In the genomic region with DNA sequence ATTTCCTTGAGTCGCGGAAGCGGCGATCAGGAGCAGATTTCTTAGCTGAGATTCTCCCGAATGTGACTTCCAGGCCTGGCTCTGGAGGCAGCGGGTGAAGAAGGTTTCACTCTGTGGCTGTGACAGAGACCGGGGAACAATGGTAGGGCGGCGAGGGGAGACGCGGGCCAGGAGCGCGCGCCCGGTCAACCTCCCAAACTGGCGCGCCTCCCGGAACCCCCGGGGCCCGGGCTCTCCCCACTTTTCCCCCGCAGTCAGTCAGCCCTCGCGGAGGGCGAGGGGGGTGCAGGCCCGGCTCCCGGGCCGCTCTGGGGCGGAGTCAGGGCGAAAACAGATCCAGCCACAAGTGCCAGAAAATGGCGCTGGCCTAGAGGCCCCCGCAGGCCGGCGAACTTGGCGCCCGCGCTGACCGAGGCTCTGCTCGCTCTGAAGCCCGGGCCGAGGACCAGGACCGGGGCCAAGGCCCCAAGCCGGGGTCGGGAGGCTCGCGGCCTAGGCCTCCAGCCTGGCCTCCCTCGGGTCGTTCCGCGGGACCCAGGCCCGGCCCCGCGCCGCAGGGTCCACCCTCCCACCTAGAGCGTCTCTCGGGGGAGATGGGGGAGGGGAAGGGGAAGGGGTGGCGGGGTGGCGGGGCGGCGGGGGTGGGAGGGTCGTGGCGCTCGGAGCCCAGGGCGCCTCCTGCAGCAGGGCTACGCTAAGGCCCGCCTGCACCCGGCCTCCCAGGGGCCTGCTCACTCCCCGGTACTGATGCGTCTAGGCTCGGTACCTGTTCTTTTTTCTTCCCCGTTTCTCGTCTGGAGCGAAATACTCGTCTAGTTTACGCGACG, we compare ENCODE assay signal across 10 mouse cellular contexts. TPM values are rescaled to one million over a fixed set of nuclear protein-coding genes. Genes with fewer than 3 reads are reported as not detected.
DNase-seq lines count a peak whose midpoint lies in the region; ATAC-seq and TF ChIP-seq lines count a peak whose summit lies in the region.
"Had no signal": no experiment of that assay in that cellular context is flagged by ENCODE, and none has a peak within 500 bp of the region (broad histone marks: within the 10 kb centered on the region; RNA-seq: fewer than 3 reads in every experiment).

No protein-coding gene starts in this region.

- no peak for TF ChIP-seq CTCF in kidney, adult 2 months (conservative IDR thresholded peaks at IDR 0.05; ENCODE audit: insufficient read depth, insufficient read length, low read depth, low read length)
- TF ChIP-seq CTCF in embryonic fibroblast, embryonic 13.5 days (IDR thresholded peaks at IDR 0.05; ENCODE audit: borderline replicate concordance, insufficient read depth, low read length): no peak
- TF ChIP-seq CTCF in midbrain, postnatal 0 days (IDR thresholded peaks at IDR 0.05): no peak

- no peak overlapping the region for H3K27ac ChIP-seq in kidney, adult 2 months (ENCODE audit: insufficient read depth, low read depth, low read length)
- H3K27ac ChIP-seq in embryonic fibroblast, embryonic 13.5 days (ENCODE audit: insufficient read depth, low read length): no peak overlapping the region
- H3K27ac ChIP-seq in hindbrain, embryonic 16.5 days (ENCODE audit: low read depth, low read length): peak overlapping the region; percentile 93
- H3K27ac ChIP-seq in midbrain, postnatal 0 days (ENCODE audit: low read depth, low read length): peak overlapping the region; percentile 84

- no peak for TF ChIP-seq POLR2A in kidney, adult 2 months (IDR thresholded peaks at IDR 0.05; ENCODE audit: low read depth, low read length)
- no peak for TF ChIP-seq POLR2A in embryonic fibroblast, embryonic 13.5 days (IDR thresholded peaks at IDR 0.05; ENCODE audit: low read depth, low read length)

- ATAC-seq in hindbrain, embryonic 16.5 days: peak; percentile 74
- peak; percentile 59 for ATAC-seq in midbrain, postnatal 0 days (ENCODE audit: low FRiP score)

- no peak for DNase-seq in kidney, adult 2 months
- DNase-seq in kidney, postnatal 36 days: no peak
- peak; percentile 92 for DNase-seq in brain, adult 2 months (ENCODE audit: low read depth, low spot score)
- DNase-seq in midbrain, postnatal 0 days (ENCODE audit: low spot score): peak; percentile 89
- DNase-seq in thymus, postnatal 25 days: no peak
- DNase-seq in ovary, adult 18-20 months (ENCODE audit: low spot score): no peak

- H3K4me3 ChIP-seq in kidney, adult 2 months (ENCODE audit: insufficient read depth, low read depth, low read length): peak overlapping the region; percentile 12; the same call in 1 of the 2 replicates
- peak overlapping the region; percentile 53 for H3K4me3 ChIP-seq in embryonic fibroblast, embryonic 13.5 days (ENCODE audit: insufficient read depth, low read length)
- H3K4me3 ChIP-seq in hindbrain, embryonic 16.5 days (ENCODE audit: low read length): peak overlapping the region; percentile 47
- H3K4me3 ChIP-seq in midbrain, postnatal 0 days (ENCODE audit: low read depth, low read length): peak overlapping the region; percentile 37

- H3K36me3 ChIP-seq in kidney, adult 2 months (ENCODE audit: control insufficient read depth, insufficient read depth, low read length): no peaks in the 10 kb centered on the region
- H3K36me3 ChIP-seq in hindbrain, embryonic 16.5 days (ENCODE audit: control insufficient read depth, insufficient read depth, low read length): no peaks in the 10 kb centered on the region
- no peaks in the 10 kb centered on the region for H3K36me3 ChIP-seq in midbrain, postnatal 0 days (ENCODE audit: insufficient read depth, low read length)
- H3K36me3 ChIP-seq: G1E had no signal

- H3K9ac ChIP-seq in hindbrain, embryonic 16.5 days (ENCODE audit: low read depth, low read length): peak overlapping the region; percentile 67
- H3K9ac ChIP-seq in midbrain, postnatal 0 days (replicated peaks; ENCODE audit: low read length, poor library complexity, severe bottlenecking): peak overlapping the region; percentile 51

- H3K4me2 ChIP-seq in hindbrain, embryonic 16.5 days (ENCODE audit: low read length): peak overlapping the region; percentile 71
- H3K4me2 ChIP-seq in midbrain, postnatal 0 days (ENCODE audit: low read depth, low read length, poor library complexity, severe bottlenecking): peak overlapping the region; percentile 55

- peaks cover 9% of the 10 kb centered on the region for H3K27me3 ChIP-seq in kidney, adult 2 months (replicated peaks; ENCODE audit: control insufficient read depth, insufficient read depth, low read length)
- H3K27me3 ChIP-seq in hindbrain, embryonic 16.5 days (replicated peaks; ENCODE audit: control insufficient read depth, insufficient read depth, low read length): peaks cover 15% of the 10 kb centered on the region
- peaks cover 54% of the 10 kb centered on the region for H3K27me3 ChIP-seq in midbrain, postnatal 0 days (ENCODE audit: insufficient read depth, low read length)

- H3K4me1 ChIP-seq in kidney, adult 2 months (ENCODE audit: control insufficient read depth, insufficient read depth, low read length): no peaks in the 10 kb centered on the region
- H3K4me1 ChIP-seq in embryonic fibroblast, embryonic 13.5 days (ENCODE audit: control insufficient read depth, insufficient read depth, low read length): no peaks in the 10 kb centered on the region; the same call in 1 of the 2 replicates
- H3K4me1 ChIP-seq in hindbrain, embryonic 16.5 days (ENCODE audit: control insufficient read depth, insufficient read depth, low read depth, low read length): peaks cover 6% of the 10 kb centered on the region
- no peaks in the 10 kb centered on the region for H3K4me1 ChIP-seq in midbrain, postnatal 0 days (ENCODE audit: insufficient read depth, low read length)

- H3K9me3 ChIP-seq in hindbrain, embryonic 16.5 days (ENCODE audit: control insufficient read depth, low read length): no peaks in the 10 kb centered on the region
- H3K9me3 ChIP-seq in midbrain, postnatal 0 days (ENCODE audit: low read length): no peaks in the 10 kb centered on the region

- 2% methylated on average over 69 of the region's 76 CpGs for WGBS in kidney, adult 2 months
- 1% methylated on average over 65 of the region's 76 CpGs for WGBS in hindbrain, embryonic 16.5 days
- WGBS in midbrain, postnatal 0 days: under 1% methylated on average over 66 of the region's 76 CpGs

RNA-seq across cellular contexts. Expression of a gene that starts 15.9 kb away (rescaled TPM):
- polyA plus RNA-seq in kidney, adult 2 months (2012; rRNA removed): not detected in 2 replicates
- 4.0 and 8.9 TPM in 2 replicates for polyA plus RNA-seq in embryonic fibroblast, embryonic 13.5 days (2011; ENCODE audit: insufficient read length, low read depth, missing spikeins)
- polyA plus RNA-seq in hindbrain, embryonic 16.5 days (2015; fragmentation: Nextera tagmentation; extraction: Ambion mirVana): 11.4 and 14.6 TPM in 2 replicates
- total RNA-seq in midbrain, postnatal 0 days (2014; rRNA removed): 91.8 and 146 TPM in 2 replicates
- polyA plus RNA-seq in midbrain, postnatal 0 days (2015; fragmentation: Nextera tagmentation; extraction: Ambion mirVana): 4.1 and 8.2 TPM in 2 replicates
- polyA plus RNA-seq: G1E had no signal

RNA-seq across cellular contexts. Expression of a gene that starts 19.3 kb away (rescaled TPM):
- polyA plus RNA-seq in kidney, adult 2 months (2012; rRNA removed): not detected in 2 replicates
- polyA plus RNA-seq in embryonic fibroblast, embryonic 13.5 days (2011; ENCODE audit: insufficient read length, low read depth, missing spikeins): 1.6 and 2.6 TPM in 2 replicates
- 62.4 and 67.4 TPM in 2 replicates for polyA plus RNA-seq in hindbrain, embryonic 16.5 days (2015; fragmentation: Nextera tagmentation; extraction: Ambion mirVana)
- total RNA-seq in midbrain, postnatal 0 days (2014; rRNA removed): 54.7 and 73.4 TPM in 2 replicates
- polyA plus RNA-seq in midbrain, postnatal 0 days (2015; fragmentation: Nextera tagmentation; extraction: Ambion mirVana): 22.2 and 33.5 TPM in 2 replicates
- total RNA-seq: heart, postnatal 36 days had no signal
- polyA plus RNA-seq: G1E had no signal

Comparison
In these comparisons a context has a peak if more than half of its experiments do, and no peak if none do; other contexts are left out.
1. DNase-seq: peak in brain, adult 2 months (single experiment) and midbrain, postnatal 0 days (single experiment); none in kidney, adult 2 months (single experiment), kidney, postnatal 36 days (0 of 2), thymus, postnatal 25 days (single experiment) and ovary, adult 18-20 months (single experiment).
2. H3K27ac ChIP-seq: peak in hindbrain, embryonic 16.5 days (single experiment) and midbrain, postnatal 0 days (single experiment); none in kidney, adult 2 months (single experiment) and embryonic fibroblast, embryonic 13.5 days (single experiment).
3. Peak in every context shown above with its lines, with median percentiles within 50 percentile points of each other: H3K4me3 ChIP-seq.